Mouse (Mus musculus) urinary bladder, adult 18-20 months (tissue): ENCODE measurements around the gene Golga1.
A peak's percentile ranks its signal among the peaks of the same experiment; 100 is the strongest.

Experiments
- DNase-seq, 2 experiments: peaks; one replicate each; pipeline ENCODE4 v3.0.0; 2022; ENCODE audit warnings: low spot score in 2 of 2, mixed read lengths in 2 of 2

The Golga1 gene

GRCm38 (mm10) chr2:39006149-39006730 is 59.1 kb downstream of the Golga1 start:
- DNase-seq: no peak

DNA sequence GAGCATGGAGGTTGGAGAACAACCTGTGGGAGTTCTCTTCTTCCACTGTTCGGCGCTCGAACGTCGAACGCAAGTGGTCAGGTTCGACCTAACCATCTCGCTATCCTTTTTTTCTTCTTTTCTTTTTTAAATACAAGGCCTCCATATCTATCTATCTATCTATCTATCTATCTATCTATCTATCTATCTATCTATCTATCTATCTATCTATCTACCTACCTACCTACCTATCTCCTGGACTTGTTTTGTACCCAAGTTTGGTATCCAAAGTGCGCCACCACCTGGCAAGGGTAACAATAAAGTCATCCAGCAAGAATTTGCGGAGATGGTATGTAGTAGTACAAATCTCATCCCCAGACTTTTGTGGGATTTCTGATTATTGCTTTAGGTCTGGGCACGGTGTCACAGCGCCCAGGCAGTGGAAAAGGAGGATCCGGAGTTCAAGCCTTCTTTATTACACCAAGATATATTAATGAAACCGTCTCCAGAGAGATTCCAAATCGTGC is 59.7 kb downstream of the Golga1 start, which contains the start of gene Rpl35:
Gene Rpl35 (minus strand): TSS at position 51 of the 506 bp plus-strand sequence.
- no peak for DNase-seq

- peak; percentile 85 to 88 for DNase-seq
Measured at GRCm38 (mm10) chr2:39004880-39005435, 60.4 kb downstream of the Golga1 start, which contains the start of gene Arpc5l. Arpc5l (plus strand) TSS chr2:39005348.

DNA sequence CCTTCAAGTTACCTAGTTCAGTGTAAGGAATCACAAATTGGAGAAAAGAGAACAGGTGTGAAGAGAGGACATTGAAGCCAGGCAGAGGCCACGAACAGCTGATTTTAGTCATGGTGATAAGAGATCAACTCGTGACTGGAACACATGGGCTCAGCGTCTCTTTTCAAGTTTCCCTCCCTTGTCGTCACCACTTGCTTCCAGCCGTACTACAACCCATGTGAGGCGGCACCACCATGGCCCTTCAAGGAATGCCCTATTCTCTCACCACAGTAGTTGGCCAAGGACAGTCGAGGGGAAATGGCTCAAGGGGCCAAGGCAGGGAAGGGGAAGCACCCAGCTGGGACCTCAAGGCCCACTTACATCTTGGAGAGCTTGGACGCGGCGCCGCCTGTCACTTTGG is 61.0 kb downstream of the Golga1 start:
- DNase-seq: no peak

DNA sequence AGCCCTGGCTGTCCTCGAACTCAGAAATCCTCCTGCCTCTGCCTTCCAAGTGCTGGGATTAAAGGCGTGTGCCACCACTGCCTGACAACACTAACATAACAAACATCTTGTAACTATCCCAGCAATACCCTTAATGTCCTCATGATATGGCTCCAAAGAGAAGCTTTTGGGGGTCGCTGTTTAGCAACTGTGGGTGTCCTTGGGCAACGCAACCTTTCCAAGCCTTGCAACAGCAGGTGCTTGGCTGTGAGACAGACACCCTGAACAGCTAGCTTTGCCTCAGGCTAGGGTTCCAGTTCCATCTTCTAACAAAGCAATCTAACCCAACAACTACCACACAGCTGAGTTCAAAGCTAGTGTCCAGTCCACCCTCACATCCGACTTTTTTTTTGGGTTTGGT is 61.8 kb downstream of the Golga1 start:
- no peak for DNase-seq

DNA sequence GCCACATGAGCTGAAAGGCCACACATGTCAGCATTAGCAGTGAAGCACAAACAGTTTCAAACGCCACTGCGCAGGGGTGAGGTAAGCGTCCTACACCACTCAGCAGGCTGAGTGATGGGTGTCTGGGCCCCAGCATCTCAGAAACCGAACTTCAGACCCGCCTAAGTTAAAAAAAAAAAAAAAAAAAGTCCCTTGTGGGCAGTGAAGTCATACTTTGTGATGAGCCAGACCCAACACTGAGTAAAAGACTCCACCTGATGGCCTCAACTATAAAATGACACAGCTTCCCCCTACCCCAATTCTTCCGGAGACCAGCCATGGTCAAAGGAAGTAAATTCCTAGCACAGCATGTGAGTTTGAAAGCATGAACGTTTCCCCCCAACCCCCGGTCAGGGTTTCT is 62.2 kb downstream of the Golga1 start:
- no peak for DNase-seq

- DNase-seq: no peak
Measured at GRCm38 (mm10) chr2:39001866-39002265, 63.5 kb downstream of the Golga1 start.

DNA sequence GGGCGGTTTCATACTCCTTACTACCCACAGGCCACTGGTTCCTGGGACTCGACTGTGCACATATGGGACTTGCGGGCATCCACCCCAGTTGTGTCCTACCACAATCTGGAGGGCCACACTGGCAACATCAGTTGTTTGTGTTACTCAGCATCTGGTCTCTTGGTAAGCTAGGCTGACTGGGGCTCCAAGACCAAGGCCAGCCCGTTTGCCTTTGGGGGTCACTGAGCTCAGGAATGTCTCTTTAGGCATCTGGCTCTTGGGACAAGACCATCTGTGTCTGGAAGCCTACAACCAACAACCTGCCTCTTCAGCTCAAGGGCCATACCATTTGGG is 64.8 kb downstream of the Golga1 start:
- no peak for DNase-seq

DNA sequence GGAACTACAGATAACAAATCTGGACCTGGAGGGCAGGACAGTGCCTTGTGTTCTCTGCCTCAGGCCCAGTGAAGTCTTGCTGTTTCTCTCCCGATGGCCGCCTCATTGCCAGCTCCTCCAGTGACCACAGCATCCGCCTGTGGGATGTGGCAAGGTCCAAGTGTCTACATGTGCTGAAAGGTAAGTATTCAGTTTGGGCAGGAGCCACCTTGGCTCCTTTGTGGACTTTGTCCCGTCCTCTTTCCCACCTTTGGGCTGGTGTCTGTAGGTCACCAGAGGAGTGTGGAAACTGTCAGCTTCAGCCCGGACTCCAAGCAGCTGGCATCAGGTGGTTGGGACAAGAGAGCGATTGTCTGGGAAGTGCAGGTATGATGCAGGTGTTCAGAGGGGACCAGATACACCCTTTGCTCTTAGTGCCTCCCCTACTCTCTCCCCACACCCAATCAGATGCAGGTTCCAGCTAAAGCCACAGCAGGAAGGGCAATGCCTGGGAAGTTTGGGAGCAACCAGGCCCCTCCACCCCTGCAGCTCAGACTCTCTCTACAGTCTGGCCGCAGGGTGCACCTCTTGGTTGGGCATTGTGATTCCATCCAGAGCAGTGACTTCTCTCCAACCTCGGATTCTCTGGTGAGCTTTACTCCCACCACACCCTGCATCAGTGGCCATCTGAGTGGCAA is 65.3 kb downstream of the Golga1 start:
- DNase-seq: no peak

- DNase-seq: no peak
Measured at GRCm38 (mm10) chr2:38999381-38999780, 66.0 kb downstream of the Golga1 start.

- DNase-seq: peak; percentile 82 to 91
Measured at GRCm38 (mm10) chr2:38997386-38998374, 67.7 kb downstream of the Golga1 start, which contains the start of gene Wdr38. Wdr38 (plus strand) TSS chr2:38997476.

DNA sequence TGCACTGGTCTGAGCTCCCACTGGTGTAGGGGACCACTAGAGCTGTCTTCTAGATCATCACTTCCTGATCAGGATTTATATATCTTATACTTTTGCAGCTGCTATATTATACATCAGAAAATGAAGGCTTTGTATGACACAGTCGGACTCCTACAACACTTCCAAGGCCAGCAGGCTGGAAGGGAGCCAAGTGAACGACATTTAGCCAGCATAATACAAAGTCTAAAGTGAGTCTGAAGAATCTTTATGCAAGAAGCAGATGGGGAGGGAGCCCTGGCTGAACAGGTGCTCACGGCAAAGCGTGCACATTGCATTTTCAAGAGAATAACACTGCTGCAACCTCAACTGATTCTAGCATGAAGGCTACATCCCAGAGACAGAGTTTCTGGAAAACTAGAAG is 72.9 kb downstream of the Golga1 start:
- no peak for DNase-seq

DNA sequence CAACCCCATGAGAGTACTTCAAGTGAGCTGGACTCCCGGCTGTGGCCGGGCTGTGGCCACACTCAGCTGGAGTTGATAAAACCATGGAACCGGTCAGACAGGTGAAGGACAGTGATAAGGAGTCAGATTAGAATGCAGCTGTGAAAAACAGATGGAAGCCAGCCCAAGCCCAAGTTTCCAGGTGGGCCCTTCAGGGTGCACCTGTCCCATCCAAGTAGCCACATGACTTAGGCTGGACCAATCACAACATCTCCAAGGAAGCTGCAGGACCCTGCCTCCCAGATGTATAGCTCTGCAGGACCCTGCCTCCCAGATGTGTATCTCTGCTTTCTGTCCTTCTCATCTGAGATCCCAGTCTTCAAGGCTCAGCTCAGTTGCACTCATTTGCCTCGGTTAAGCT is 73.3 kb downstream of the Golga1 start:
- no peak for DNase-seq

DNA sequence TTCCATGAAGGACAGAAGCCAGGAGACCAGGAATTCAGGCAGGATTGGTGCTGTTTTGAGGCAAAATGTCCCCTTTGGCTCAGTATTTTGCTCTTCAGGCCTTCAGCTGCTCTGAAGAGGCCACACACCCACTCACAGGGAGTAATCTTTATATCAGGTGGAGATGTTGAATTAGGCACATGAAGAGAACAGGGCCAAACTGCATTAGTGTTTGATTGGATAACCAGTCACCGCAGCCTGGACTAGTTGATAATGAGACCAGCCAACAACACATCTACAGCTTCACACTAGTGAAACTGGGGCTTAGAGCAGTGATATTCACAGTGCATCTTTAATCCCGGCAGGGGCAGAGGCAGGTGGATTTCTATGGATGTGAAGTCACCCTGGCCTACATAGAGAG is 76.4 kb downstream of the Golga1 start:
- no peak for DNase-seq

- DNase-seq: peak; percentile 49 to 74
Measured at GRCm38 (mm10) chr2:38987803-38988510, 77.4 kb downstream of the Golga1 start.

DNA sequence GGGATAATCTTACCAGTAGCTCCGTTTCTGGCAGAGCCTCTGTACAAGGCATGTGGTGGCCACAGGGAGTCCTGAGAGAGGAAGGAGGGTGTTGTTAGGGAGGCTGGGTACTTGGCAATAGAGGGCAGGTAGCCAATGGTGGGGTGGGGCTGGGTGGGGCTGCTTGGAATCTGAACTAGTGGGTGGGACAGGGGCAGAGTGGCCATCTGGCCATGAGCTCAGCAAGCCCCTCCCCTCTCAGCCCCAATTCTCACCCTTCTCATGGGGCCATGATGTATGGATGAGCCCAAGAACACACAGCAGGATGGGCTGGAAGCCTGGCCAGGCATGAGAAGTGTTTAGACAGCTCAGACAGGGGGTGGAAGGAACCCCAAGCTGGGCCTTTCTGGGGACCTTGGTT is 78.0 kb downstream of the Golga1 start:
- DNase-seq: no peak

DNA sequence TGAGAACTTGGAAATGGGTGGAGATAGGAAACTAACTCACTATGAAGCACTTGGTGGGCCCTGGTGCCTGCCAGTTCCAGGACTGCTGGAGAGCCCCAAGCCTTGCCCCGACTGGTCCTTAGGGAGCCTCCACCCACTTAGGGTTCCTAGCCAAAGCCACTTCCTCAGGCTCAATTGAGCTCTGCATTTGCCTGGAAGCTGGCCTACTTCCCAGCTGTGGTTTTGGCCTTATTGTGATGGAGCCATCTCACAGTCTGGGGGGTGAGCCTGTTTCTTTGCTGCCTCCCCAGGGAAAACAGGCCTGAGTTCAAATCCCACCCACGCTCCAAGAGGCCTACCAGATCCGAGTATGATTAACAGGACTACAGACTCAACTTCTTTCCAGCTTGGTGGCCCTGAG is 78.8 kb downstream of the Golga1 start:
- DNase-seq: no peak

DNA sequence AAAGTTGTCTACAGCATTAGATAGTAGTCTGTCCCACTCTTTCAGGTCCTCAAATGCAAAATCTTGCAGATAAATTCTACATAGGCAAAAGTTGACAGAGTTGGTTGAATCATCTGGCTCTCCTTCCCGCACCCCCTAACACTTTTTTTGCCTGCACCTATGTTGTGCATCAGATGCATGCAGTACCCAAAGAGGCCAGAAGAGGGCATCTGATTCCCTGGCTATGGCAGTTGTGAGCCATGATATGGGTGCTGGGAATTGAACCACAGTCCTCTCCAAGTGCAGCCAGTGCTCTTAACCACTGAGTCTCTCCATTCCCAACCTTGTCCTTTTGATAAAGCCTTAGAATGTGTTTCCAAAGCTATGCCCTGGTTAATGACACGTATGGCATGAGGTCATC is 81.9 kb downstream of the Golga1 start:
- no peak for DNase-seq

- DNase-seq: no peak
Measured at GRCm38 (mm10) chr2:38977837-38978236, 87.5 kb downstream of the Golga1 start.

DNA sequence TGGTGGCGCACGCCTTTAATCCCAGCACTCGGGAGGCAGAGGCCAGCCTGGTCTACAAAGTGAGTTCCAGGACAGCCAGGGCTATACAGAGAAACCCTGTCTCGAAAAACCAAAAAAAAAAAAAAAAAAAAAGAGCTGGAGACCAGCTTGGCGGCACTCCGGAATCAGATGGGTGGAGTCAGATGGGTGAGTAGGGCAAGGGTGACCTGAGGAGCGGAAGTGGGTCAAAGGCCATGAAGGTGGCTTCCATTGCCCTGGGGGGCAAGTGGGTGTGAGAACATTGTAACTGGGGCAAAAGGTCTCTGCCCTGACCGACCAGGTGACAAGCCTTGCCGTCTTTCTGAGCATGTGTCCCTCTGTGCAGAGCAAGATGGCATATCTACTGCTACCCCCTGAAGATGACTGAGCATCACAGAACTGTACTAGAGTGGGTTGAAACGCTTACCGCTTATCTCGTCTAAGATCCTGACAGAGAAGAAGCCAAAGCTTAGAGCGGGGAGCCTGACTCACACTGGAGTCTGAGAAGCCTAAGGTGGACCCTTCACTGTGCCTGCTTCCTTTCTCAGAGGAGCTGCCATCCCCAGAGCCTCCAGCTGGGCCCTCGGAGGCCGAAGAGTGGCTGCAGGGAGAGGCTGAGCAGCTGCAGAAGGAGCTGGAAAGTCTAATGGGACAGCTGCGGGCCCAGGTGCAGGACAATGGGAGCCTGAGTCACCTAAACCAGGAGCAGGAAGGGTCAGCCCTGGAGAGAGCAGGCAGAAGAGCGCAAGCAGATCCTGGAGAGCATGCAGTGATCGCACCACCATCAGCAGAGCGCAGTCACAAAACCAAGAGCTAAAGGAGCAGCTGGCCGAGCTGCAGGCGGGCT is 89.2 kb downstream of the Golga1 start:
- no peak for DNase-seq
